Mouse (Mus musculus) MEL (cell line): ENCODE data around the gene Ppp1r14b. TPM values are rescaled to one million over a fixed set of nuclear protein-coding genes. Genes with fewer than 3 reads are reported as not detected.

Source experiments
- DNase-seq: peaks from one replicate; pipeline ENCODE4 v3.0.0; 2011; ENCODE audit warnings: low read depth, low spot score
- H3K27ac ChIP-seq: 2 replicates; pipeline ENCODE4 v1.5.1; 2012; ENCODE audit warnings: low read depth, mild to moderate bottlenecking, control low read depth, low read length, moderate library complexity; ENCODE audit not compliant: control insufficient read depth
- H3K27me3 ChIP-seq, 2 experiments: fragments of 150-350 bp in 1 of 2; sonication (generic) in 1 of 2; 2 replicates each; pipeline ENCODE4 v1.6.1; 2012; ENCODE audit warnings: low read length in 2 of 2, mild to moderate bottlenecking in 2 of 2, improper control_type of control experiment in 1 of 2, moderate library complexity in 1 of 2; ENCODE audit not compliant: insufficient read depth in 2 of 2, control insufficient read depth in 1 of 2
- H3K36me3 ChIP-seq, 2 experiments: 2 replicates each; pipeline ENCODE4 v1.6.1; 2012 to 2014; ENCODE audit warnings: low read length in 2 of 2, improper control_type of control experiment in 1 of 2, inconsistent platforms in 1 of 2, mild to moderate bottlenecking in 1 of 2; ENCODE audit not compliant: insufficient read depth in 2 of 2, control insufficient read depth in 1 of 2
- H3K4me1 ChIP-seq, 2 experiments: fragments of 150-350 bp in 1 of 2; sonication (generic) in 1 of 2; 2 replicates each; pipeline ENCODE4 v1.6.1; 2012; ENCODE audit warnings: low read length in 2 of 2, improper control_type of control experiment in 1 of 2, mild to moderate bottlenecking in 1 of 2; ENCODE audit not compliant: insufficient read depth in 2 of 2, control insufficient read depth in 1 of 2
- H3K4me3 ChIP-seq, 2 experiments: fragments of 150-350 bp in 1 of 2; sonication (generic) in 1 of 2; 2 replicates each; pipeline ENCODE4 v1.5.1; 2012; ENCODE audit warnings: low read depth in 2 of 2, low read length in 2 of 2, mild to moderate bottlenecking in 2 of 2, moderate library complexity in 2 of 2, control low read depth in 1 of 2, improper control_type of control experiment in 1 of 2; ENCODE audit not compliant: control insufficient read depth in 1 of 2, insufficient read depth in 1 of 2
- H3K79me2 ChIP-seq: 2 replicates; pipeline ENCODE4 v1.6.1; 2012; ENCODE audit warnings: mild to moderate bottlenecking, low read length, moderate library complexity; ENCODE audit not compliant: control insufficient read depth, poor library complexity, insufficient read depth
- H3K9ac ChIP-seq: 2 replicates; pipeline ENCODE4 v1.6.1; 2012; ENCODE audit warnings: low read depth, mild to moderate bottlenecking, control low read depth, low read length, moderate library complexity; ENCODE audit not compliant: control insufficient read depth, poor library complexity, severe bottlenecking
- H3K9me3 ChIP-seq: fragments of 150-350 bp; sonication (generic); replicated peaks from 2 replicates; pipeline ENCODE4 v1.6.1; 2012; ENCODE audit warnings: mild to moderate bottlenecking, low read length, improper control_type of control experiment, moderate library complexity; ENCODE audit not compliant: insufficient read depth
- CHD1 ChIP-seq: IDR thresholded peaks from 2 replicates; pipeline ENCODE4 v1.6.1; 2012; ENCODE audit warnings: low read depth, mild to moderate bottlenecking, inconsistent platforms, low read length, improper control_type of control experiment
- CHD2 ChIP-seq: IDR thresholded peaks from 2 replicates; pipeline ENCODE4 v1.6.1; 2011; ENCODE audit warnings: low read length, improper control_type of control experiment
- EP300 ChIP-seq, 2 experiments: IDR thresholded peaks; 2 replicates each; pipeline ENCODE4 v1.6.1; 2011; ENCODE audit warnings: improper control_type of control experiment in 2 of 2, low read length in 2 of 2, low read depth in 1 of 2, mild to moderate bottlenecking in 1 of 2
- ETS1 ChIP-seq: IDR thresholded peaks from 2 replicates; pipeline ENCODE4 v1.6.1; 2012; ENCODE audit warnings: low read depth, mild to moderate bottlenecking, inconsistent platforms, low read length, improper control_type of control experiment, moderate library complexity
- GATA1 ChIP-seq: IDR thresholded peaks from 2 replicates; pipeline ENCODE4 v1.6.1; 2011; ENCODE audit warnings: low read depth, low read length, improper control_type of control experiment
- HCFC1 ChIP-seq: IDR thresholded peaks from 2 replicates; pipeline ENCODE4 v1.6.1; 2012; ENCODE audit warnings: low read depth, mild to moderate bottlenecking, inconsistent platforms, low read length, improper control_type of control experiment, moderate library complexity
- MAX ChIP-seq: IDR thresholded peaks from 2 replicates; pipeline ENCODE4 v1.6.1; 2011; ENCODE audit warnings: low read length, improper control_type of control experiment
- MEF2A ChIP-seq: IDR thresholded peaks from 2 replicates; pipeline ENCODE4 v1.6.1; 2014; ENCODE audit warnings: low read depth, mild to moderate bottlenecking, inconsistent platforms, low read length, improper control_type of control experiment; ENCODE audit not compliant: poor library complexity, insufficient replicate concordance, severe bottlenecking; ENCODE audit errors: extremely low read depth
- MYC ChIP-seq: IDR thresholded peaks from 2 replicates; pipeline ENCODE4 v1.6.1; 2011; ENCODE audit warnings: low read depth, mild to moderate bottlenecking, low read length, improper control_type of control experiment, moderate library complexity
- NELFE ChIP-seq: IDR thresholded peaks from 2 replicates; pipeline ENCODE4 v1.6.1; 2011; ENCODE audit warnings: low read depth, low read length, improper control_type of control experiment
- NRF1 ChIP-seq: IDR thresholded peaks from 2 replicates; pipeline ENCODE4 v1.6.1; 2014; ENCODE audit warnings: low read depth, mild to moderate bottlenecking, inconsistent platforms, low read length, improper control_type of control experiment, moderate library complexity; ENCODE audit not compliant: poor library complexity, insufficient read depth, severe bottlenecking
- POLR2A ChIP-seq, 2 experiments: IDR thresholded peaks; 2 replicates each; pipeline ENCODE4 v1.6.1; 2011 to 2012; ENCODE audit warnings: low read length in 2 of 2, mild to moderate bottlenecking in 2 of 2, control low read depth in 1 of 2, improper control_type of control experiment in 1 of 2, low read depth in 1 of 2, moderate library complexity in 1 of 2; ENCODE audit not compliant: control insufficient read depth in 1 of 2, insufficient read depth in 1 of 2, poor library complexity in 1 of 2
- POLR2AphosphoS2 ChIP-seq: IDR thresholded peaks from 2 replicates; pipeline ENCODE4 v1.6.1; 2011; ENCODE audit warnings: low read length, improper control_type of control experiment
- RAD21 ChIP-seq: IDR thresholded peaks from 2 replicates; pipeline ENCODE4 v1.6.1; 2011; ENCODE audit warnings: mild to moderate bottlenecking, low read depth, low read length, improper control_type of control experiment
- RCOR1 ChIP-seq: IDR thresholded peaks from 2 replicates; pipeline ENCODE4 v1.6.1; 2012; ENCODE audit warnings: low read depth, mild to moderate bottlenecking, inconsistent platforms, low read length, improper control_type of control experiment
- TCF12 ChIP-seq: IDR thresholded peaks from 2 replicates; pipeline ENCODE4 v1.6.1; 2014; ENCODE audit warnings: low read depth, mild to moderate bottlenecking, inconsistent platforms, low read length, improper control_type of control experiment, moderate library complexity
- UBTF ChIP-seq: IDR thresholded peaks from 2 replicates; pipeline ENCODE4 v1.6.1; 2012; ENCODE audit warnings: low read depth, mild to moderate bottlenecking, inconsistent platforms, low read length, improper control_type of control experiment, moderate library complexity, borderline replicate concordance; ENCODE audit not compliant: insufficient read depth
- ZC3H11A ChIP-seq: IDR thresholded peaks from 2 replicates; pipeline ENCODE4 v1.6.1; 2012; ENCODE audit warnings: low read depth, mild to moderate bottlenecking, inconsistent platforms, low read length, improper control_type of control experiment
- ZMIZ1 ChIP-seq: IDR thresholded peaks from 2 replicates; pipeline ENCODE4 v1.6.1; 2012; ENCODE audit warnings: low read depth, mild to moderate bottlenecking, inconsistent platforms, low read length, improper control_type of control experiment, moderate library complexity
- ZNF384 ChIP-seq: IDR thresholded peaks from 2 replicates; pipeline ENCODE4 v1.6.1; 2012; ENCODE audit warnings: low read depth, mild to moderate bottlenecking, inconsistent platforms, low read length, improper control_type of control experiment
- polyA plus RNA-seq, 2 experiments: library from polyadenylated mRNA; stranded (reverse) in 1 of 2; unstranded in 1 of 2; fragments of >175 nt in 1 of 2; fragments of >200 nt in 1 of 2; gene quantifications; 2 replicates each; pipeline versions ENCODE4 v1.2.1 to v1.2.4; 2012; ENCODE audit warnings: low replicate concordance in 2 of 2, low read depth in 1 of 2; ENCODE audit not compliant: insufficient read length in 2 of 2, insufficient read depth in 1 of 2, missing spikeins in 1 of 2
- total RNA-seq: library from RNA; depleted of rRNA; stranded (reverse); fragments of 300-350 nt; gene quantifications from 2 replicates; pipeline ENCODE4 v1.2.3, GENCODE M21; 2012

Ppp1r14b gene
- total and polyA plus RNA-seq, 3 experiments, result 349 to 467 TPM; not detected in 1

- TF ChIP-seq MAX (0 out of 2 replicates have a peak, but pooled peaks have one; percentile 16), ZMIZ1 (no peak), HCFC1 (peak; percentile 65; the same call in 1 of the 2 replicates), GATA1 (no peak), NRF1 (no peak), NELFE (peak; percentile 61), CHD2 (no peak), ZNF384 (no peak), UBTF (no peak), ZC3H11A (no peak), RCOR1 (no peak), MEF2A (no peak), ETS1 (no peak), TCF12 (peak; percentile 47; the same call in 1 of the 2 replicates)
Measured at GRCm38 (mm10) chr19:6996006-6996405, 21.2 kb downstream of the Ppp1r14b start, which contains the start of the genes Nudt22 and Trpt1 (continued).

GRCm38 (mm10) chr19:6997721-6998290 lies 23.0 kb downstream of the Ppp1r14b start:
- TF ChIP-seq CHD1, result no peak
- TF ChIP-seq RAD21, result no peak
- no peak for TF ChIP-seq EP300 (IDR thresholded peaks at IDR 0.05; ENCODE audit: low read depth in 1 of 2, low read length in 2 of 2)
- no peak for TF ChIP-seq RCOR1
- no peak for TF ChIP-seq ZC3H11A
- no peak for TF ChIP-seq MYC
- 0 out of 2 replicates have a peak, but pooled peaks have one; percentile 69 for TF ChIP-seq POLR2AphosphoS2
- peak in 1 of 2 experiments; percentile 32; a peak in 2 of 4 replicates for TF ChIP-seq POLR2A (IDR thresholded peaks at IDR 0.05; ENCODE audit: control insufficient read depth in 1 of 2, insufficient read depth in 1 of 2, low read depth in 1 of 2, low read length in 2 of 2, poor library complexity in 1 of 2)
- no peak for TF ChIP-seq GATA1
- Histone ChIP-seq H3K36me3 (peaks cover 0 to 11% of the 10 kb centered on the region in 2 experiments; a peak in 2 of 4 replicates), H3K27ac (no peak overlapping the region), H3K9me3 (no peaks in the 10 kb centered on the region), H3K4me1 (peaks cover 0 to 18% of the 10 kb centered on the region in 2 experiments; a peak in 3 of 4 replicates), H3K4me3 (no peak overlapping the region), H3K9ac (no peak overlapping the region), H3K79me2 (peaks cover 2% of the 10 kb centered on the region; the same call in 1 of the 2 replicates), H3K27me3 (no peaks in the 10 kb centered on the region)
- DNase-seq, result no peak
